Mouse (Mus musculus): Measurements from ENCODE around the gene Creld2. TPM values are rescaled to one million over a fixed set of nuclear protein-coding genes. Genes with fewer than 3 reads are reported as not detected.
A peak's percentile ranks its signal among the peaks of the same experiment; 100 is the strongest.

Gene Creld2
- polyA plus RNA-seq, 1 experiment from 2014 or later: 79.4 TPM

GRCm38 (mm10) chr15:88859206-88859970, 39.9 kb downstream of the Creld2 start:
- H3K4me1 ChIP-seq (replicated peaks; ENCODE audit: control insufficient read depth, insufficient read depth, low read length): peaks cover 12% of the 10 kb centered on the region
- no peak overlapping the region for H3K9ac ChIP-seq (ENCODE audit: low read length)
- no peak overlapping the region for H3K4me2 ChIP-seq (ENCODE audit: low read depth, low read length, severe bottlenecking)
- H3K9me3 ChIP-seq (ENCODE audit: control insufficient read depth, low read length): no peaks in the 10 kb centered on the region
- H3K36me3 ChIP-seq (ENCODE audit: control insufficient read depth, insufficient read depth, low read length): no peaks in the 10 kb centered on the region; the same call in 1 of the 2 replicates
- 71% methylated on average over 8 of the region's 8 CpGs for WGBS
- ATAC-seq (replicated peaks; ENCODE audit: low FRiP score) (no peak), DNase-seq (ENCODE audit: low spot score) (no peak)
- H3K27me3 ChIP-seq (ENCODE audit: control insufficient read depth, insufficient read depth, low read length): no peaks in the 10 kb centered on the region
- H3K27ac ChIP-seq (ENCODE audit: low read depth, low read length): no peak overlapping the region
- no peak overlapping the region for H3K4me3 ChIP-seq (ENCODE audit: low read depth, low read length)

- DNase-seq (ENCODE audit: low spot score): no peak
- no peak overlapping the region for H3K27ac ChIP-seq (ENCODE audit: low read depth, low read length)
- WGBS: 88% methylated on average over 3 of the region's 3 CpGs
Measured at GRCm38 (mm10) chr15:88860781-88861180, 41.3 kb downstream of the Creld2 start.

GRCm38 (mm10) chr15:88861772-88862622, 42.6 kb downstream of the Creld2 start, which contains the start of gene Pim3:
Gene Pim3, plus strand, starts transcription at chr15:88862186.
- peaks cover 19% of the 10 kb centered on the region for H3K4me1 ChIP-seq (replicated peaks; ENCODE audit: control insufficient read depth, insufficient read depth, low read length)
- H3K9ac ChIP-seq (ENCODE audit: low read length): peak within 1 kb of the TSS; percentile 67
- WGBS: under 1% methylated on average over 103 of the region's 107 CpGs
- H3K4me2 ChIP-seq (ENCODE audit: low read depth, low read length, severe bottlenecking): peak within 1 kb of the TSS; percentile 100
- H3K36me3 ChIP-seq (ENCODE audit: control insufficient read depth, insufficient read depth, low read length): peaks cover 2% of the 10 kb centered on the region; the same call in 1 of the 2 replicates
- H3K9me3 ChIP-seq (ENCODE audit: control insufficient read depth, low read length): no peaks in the 10 kb centered on the region
- ATAC-seq (replicated peaks; ENCODE audit: low FRiP score): peak; percentile 87
- peak within 1 kb of the TSS; percentile 94 for H3K27ac ChIP-seq (ENCODE audit: low read depth, low read length)
- H3K4me3 ChIP-seq (ENCODE audit: low read depth, low read length): peak within 1 kb of the TSS; percentile 90
- H3K27me3 ChIP-seq (ENCODE audit: control insufficient read depth, insufficient read depth, low read length): no peaks in the 10 kb centered on the region
- peak; percentile 97 for DNase-seq (ENCODE audit: low spot score)

More at GRCm38 (mm10) chr15:88860781-88861180, 41.3 kb downstream of the Creld2 start:
- H3K9ac ChIP-seq (ENCODE audit: low read length): no peak overlapping the region
- no peaks in the 10 kb centered on the region; the same call in 1 of the 2 replicates for H3K36me3 ChIP-seq (ENCODE audit: control insufficient read depth, insufficient read depth, low read length)
- no peaks in the 10 kb centered on the region for H3K27me3 ChIP-seq (ENCODE audit: control insufficient read depth, insufficient read depth, low read length)
- no peak overlapping the region for H3K4me2 ChIP-seq (ENCODE audit: low read depth, low read length, severe bottlenecking)
- H3K4me3 ChIP-seq (ENCODE audit: low read depth, low read length): no peak overlapping the region
- ATAC-seq (replicated peaks; ENCODE audit: low FRiP score): no peak
- H3K9me3 ChIP-seq (ENCODE audit: control insufficient read depth, low read length): no peaks in the 10 kb centered on the region
- peaks cover 19% of the 10 kb centered on the region for H3K4me1 ChIP-seq (replicated peaks; ENCODE audit: control insufficient read depth, insufficient read depth, low read length)

GRCm38 (mm10) chr15:88862881-88863694, 43.6 kb downstream of the Creld2 start:
- peaks cover 19% of the 10 kb centered on the region for H3K4me1 ChIP-seq (replicated peaks; ENCODE audit: control insufficient read depth, insufficient read depth, low read length)
- peak overlapping the region; percentile 100 for H3K4me2 ChIP-seq (ENCODE audit: low read depth, low read length, severe bottlenecking)
- H3K27ac ChIP-seq (ENCODE audit: low read depth, low read length): peak overlapping the region; percentile 31; the same call in 1 of the 2 replicates
- under 1% methylated on average over 93 of the region's 98 CpGs for WGBS
- peak overlapping the region; percentile 90 for H3K4me3 ChIP-seq (ENCODE audit: low read depth, low read length)
- no peaks in the 10 kb centered on the region for H3K27me3 ChIP-seq (ENCODE audit: control insufficient read depth, insufficient read depth, low read length)
- H3K36me3 ChIP-seq (ENCODE audit: control insufficient read depth, insufficient read depth, low read length): peaks cover 2% of the 10 kb centered on the region; the same call in 1 of the 2 replicates
- H3K9ac ChIP-seq (ENCODE audit: low read length): peak overlapping the region; percentile 67
- peak; percentile 82 for DNase-seq (ENCODE audit: low spot score)
- peak; percentile 0; the same call in 1 of the 2 replicates for ATAC-seq (replicated peaks; ENCODE audit: low FRiP score)
- H3K9me3 ChIP-seq (ENCODE audit: control insufficient read depth, low read length): no peaks in the 10 kb centered on the region

- WGBS: under 1% methylated on average over 19 of the region's 39 CpGs
- H3K4me3 ChIP-seq (ENCODE audit: low read depth, low read length): peak overlapping the region; percentile 90
- H3K27me3 ChIP-seq (ENCODE audit: control insufficient read depth, insufficient read depth, low read length): no peaks in the 10 kb centered on the region
- H3K9me3 ChIP-seq (ENCODE audit: control insufficient read depth, low read length): no peaks in the 10 kb centered on the region
- H3K36me3 ChIP-seq (ENCODE audit: control insufficient read depth, insufficient read depth, low read length): peaks cover 2% of the 10 kb centered on the region; the same call in 1 of the 2 replicates
- DNase-seq (ENCODE audit: low spot score) (peak; percentile 90), ATAC-seq (replicated peaks; ENCODE audit: low FRiP score) (peak; percentile 67)
- peak overlapping the region; percentile 31; the same call in 1 of the 2 replicates for H3K27ac ChIP-seq (ENCODE audit: low read depth, low read length)
- H3K4me2 ChIP-seq (ENCODE audit: low read depth, low read length, severe bottlenecking): peak overlapping the region; percentile 100
- peaks cover 19% of the 10 kb centered on the region for H3K4me1 ChIP-seq (replicated peaks; ENCODE audit: control insufficient read depth, insufficient read depth, low read length)
- peak overlapping the region; percentile 67 for H3K9ac ChIP-seq (ENCODE audit: low read length)
Measured at GRCm38 (mm10) chr15:88863695-88864231, 44.3 kb downstream of the Creld2 start.

- Histone ChIP-seq H3K4me3 (ENCODE audit: low read depth, low read length) (peak overlapping the region; percentile 90), H3K9ac (ENCODE audit: low read length) (peak overlapping the region; percentile 67), H3K4me1 (replicated peaks; ENCODE audit: control insufficient read depth, insufficient read depth, low read length) (peaks cover 19% of the 10 kb centered on the region), H3K9me3 (ENCODE audit: control insufficient read depth, low read length) (no peaks in the 10 kb centered on the region), H3K36me3 (ENCODE audit: control insufficient read depth, insufficient read depth, low read length) (peaks cover 2% of the 10 kb centered on the region; the same call in 1 of the 2 replicates), H3K4me2 (ENCODE audit: low read depth, low read length, severe bottlenecking) (peak overlapping the region; percentile 100), H3K27ac (ENCODE audit: low read depth, low read length) (0 out of 2 replicates have a peak overlapping the region, but pooled peaks have one; percentile 25), H3K27me3 (ENCODE audit: control insufficient read depth, insufficient read depth, low read length) (no peaks in the 10 kb centered on the region)
- WGBS: 52% methylated on average over 22 of the region's 22 CpGs
- ATAC-seq (replicated peaks; ENCODE audit: low FRiP score) (peak; percentile 17; the same call in 1 of the 2 replicates), DNase-seq (ENCODE audit: low spot score) (no peak)
Measured at GRCm38 (mm10) chr15:88864270-88865030, 45.0 kb downstream of the Creld2 start.

GRCm38 (mm10) chr15:88865061-88865460, 45.6 kb downstream of the Creld2 start:
- no peak overlapping the region for H3K4me3 ChIP-seq (ENCODE audit: low read depth, low read length)
- no peak overlapping the region for H3K9ac ChIP-seq (ENCODE audit: low read length)
- DNase-seq (ENCODE audit: low spot score): no peak
- 89% methylated on average over 14 of the region's 14 CpGs for WGBS
- no peak for ATAC-seq (replicated peaks; ENCODE audit: low FRiP score)
- H3K4me1 ChIP-seq (replicated peaks; ENCODE audit: control insufficient read depth, insufficient read depth, low read length): peaks cover 19% of the 10 kb centered on the region
- H3K27ac ChIP-seq (ENCODE audit: low read depth, low read length): no peak overlapping the region
- H3K36me3 ChIP-seq (ENCODE audit: control insufficient read depth, insufficient read depth, low read length): peaks cover 2% of the 10 kb centered on the region; the same call in 1 of the 2 replicates
- H3K27me3 ChIP-seq (ENCODE audit: control insufficient read depth, insufficient read depth, low read length): no peaks in the 10 kb centered on the region
- H3K9me3 ChIP-seq (ENCODE audit: control insufficient read depth, low read length): no peaks in the 10 kb centered on the region
- no peak overlapping the region for H3K4me2 ChIP-seq (ENCODE audit: low read depth, low read length, severe bottlenecking)

Data from forebrain, embryonic 11.5 days (tissue).